Mouse (Mus musculus) myocyte (in vitro differentiated cells): ENCODE data around the gene Irx1. TPM values are rescaled to one million over a fixed set of nuclear protein-coding genes. Genes with fewer than 3 reads are reported as not detected.

Experiments used
- H3K27me3 ChIP-seq: one replicate; pipeline ENCODE4 v1.6.1; 2011; ENCODE audit not compliant: control insufficient read depth, insufficient read depth, insufficient read length
- H3K36me3 ChIP-seq: one replicate; pipeline ENCODE4 v1.6.1; 2011; ENCODE audit not compliant: control insufficient read depth, insufficient read depth
- H3K4me2 ChIP-seq: one replicate; pipeline ENCODE4 v1.6.1; 2011; ENCODE audit warnings: low read depth, control low read depth
- H3K4me3 ChIP-seq: one replicate; pipeline ENCODE4 v1.5.1; 2011; ENCODE audit warnings: mild to moderate bottlenecking, control low read depth, moderate library complexity
- H3K79me2 ChIP-seq: one replicate; pipeline ENCODE4 v1.6.1; 2011; ENCODE audit not compliant: control insufficient read depth, insufficient read depth
- H3ac ChIP-seq: one replicate; pipeline ENCODE4 v1.6.1; 2011; ENCODE audit not compliant: control insufficient read depth, insufficient read length
- CEBPB ChIP-seq: IDR thresholded peaks from 2 replicates; pipeline ENCODE4 v1.6.1; 2011; ENCODE audit warnings: mild to moderate bottlenecking, moderate library complexity; ENCODE audit not compliant: poor library complexity, insufficient read depth, severe bottlenecking
- E2F4 ChIP-seq: IDR thresholded peaks from one replicate; pipeline ENCODE4 v1.6.1; 2011; ENCODE audit warnings: mild to moderate bottlenecking, control low read depth, moderate library complexity; ENCODE audit not compliant: insufficient read depth
- MAX ChIP-seq: IDR thresholded peaks from one replicate; pipeline ENCODE4 v1.6.1; 2011; ENCODE audit warnings: low read depth, mild to moderate bottlenecking, control low read depth
- MYOD1 ChIP-seq, 3 experiments: IDR thresholded peaks; one replicate each; pipeline ENCODE4 v1.6.1; 2011; ENCODE audit warnings: control low read depth in 2 of 3, low read depth in 2 of 3, mild to moderate bottlenecking in 2 of 3, moderate library complexity in 1 of 3; ENCODE audit not compliant: insufficient read length in 2 of 3, control insufficient read depth in 1 of 3
- MYOG ChIP-seq, 3 experiments: IDR thresholded peaks; one replicate each; pipeline ENCODE4 v1.6.1; 2011; ENCODE audit warnings: control low read depth in 2 of 3, low read depth in 2 of 3, mild to moderate bottlenecking in 2 of 3; ENCODE audit not compliant: insufficient read length in 2 of 3, control insufficient read depth in 1 of 3, insufficient read depth in 1 of 3
- POLR2A ChIP-seq: IDR thresholded peaks from one replicate; pipeline ENCODE4 v1.6.1; 2011; ENCODE audit warnings: low read depth, mild to moderate bottlenecking, control low read depth, moderate library complexity; ENCODE audit not compliant: insufficient read length
- POLR2AphosphoS2 ChIP-seq: IDR thresholded peaks from one replicate; pipeline ENCODE4 v1.6.1; 2011; ENCODE audit warnings: low read depth, control low read depth; ENCODE audit not compliant: insufficient read length
- REST ChIP-seq: IDR thresholded peaks from one replicate; pipeline ENCODE4 v1.6.1; 2011; ENCODE audit warnings: mild to moderate bottlenecking, control low read depth, moderate library complexity; ENCODE audit not compliant: insufficient read depth, insufficient read length
- SRF ChIP-seq: IDR thresholded peaks from one replicate; pipeline ENCODE4 v1.6.1; 2011; ENCODE audit warnings: low read depth; ENCODE audit not compliant: control insufficient read depth, insufficient read length
- TCF12 ChIP-seq: IDR thresholded peaks from one replicate; pipeline ENCODE4 v1.6.1; 2011; ENCODE audit warnings: mild to moderate bottlenecking, control low read depth; ENCODE audit not compliant: poor library complexity, insufficient read depth, severe bottlenecking
- TCF3 ChIP-seq: IDR thresholded peaks from one replicate; pipeline ENCODE4 v1.6.1; 2011; ENCODE audit warnings: low read depth, control low read depth; ENCODE audit not compliant: insufficient read length
- USF1 ChIP-seq: IDR thresholded peaks from one replicate; pipeline ENCODE4 v1.6.1; 2011; ENCODE audit warnings: low read depth, mild to moderate bottlenecking, control low read depth, moderate library complexity
- polyA plus RNA-seq: library from polyadenylated mRNA; unstranded; fragments of >200 nt; fragmentation: generic; extraction: Trizol; gene quantifications from one replicate; pipeline ENCODE4 v1.2.1, GENCODE M21; 2012; ENCODE audit warnings: missing spikeins

Gene Irx1
- polyA plus RNA-seq, 1 experiment: not detected

DNA sequence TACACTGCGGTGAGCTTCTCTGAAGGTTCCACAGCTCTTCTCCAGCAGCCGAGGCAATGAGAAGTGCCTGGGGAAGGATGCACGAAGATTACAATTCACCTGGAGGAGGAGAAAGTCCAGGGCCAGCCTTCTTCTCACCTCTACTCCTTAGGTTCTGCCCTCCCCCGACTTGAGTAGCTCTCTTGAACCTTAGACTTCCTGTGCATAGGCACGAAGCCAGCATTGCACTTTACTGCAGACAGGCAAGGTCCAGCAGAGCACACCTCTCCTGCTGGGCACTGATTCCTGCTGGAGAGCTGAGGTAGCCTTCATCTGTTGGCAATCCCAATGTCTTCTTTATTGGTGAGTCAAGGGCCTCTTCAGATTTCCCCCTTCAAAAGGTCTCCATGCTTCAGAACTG is 13.7 kb downstream of the Irx1 start:
- TF ChIP-seq CEBPB (no peak), MYOD1 (IDR thresholded peaks at IDR 0.05; ENCODE audit: control insufficient read depth in 1 of 3, insufficient read length in 2 of 3, low read depth in 2 of 3) (no peak), REST (no peak), SRF (no peak), MYOG (IDR thresholded peaks at IDR 0.05; ENCODE audit: control insufficient read depth in 1 of 3, insufficient read depth in 1 of 3, insufficient read length in 2 of 3, low read depth in 2 of 3) (no peak), USF1 (no peak), E2F4 (no peak), MAX (no peak), TCF12 (no peak), POLR2AphosphoS2 (no peak), POLR2A (no peak), TCF3 (no peak)
- no peak overlapping the region for H3K4me3 ChIP-seq
- H3K4me2 ChIP-seq: no peak overlapping the region
- no peaks in the 10 kb centered on the region for H3K36me3 ChIP-seq
- H3K27me3 ChIP-seq: no peaks in the 10 kb centered on the region
- H3K79me2 ChIP-seq: no peaks in the 10 kb centered on the region
- H3ac ChIP-seq: no peak overlapping the region

DNA sequence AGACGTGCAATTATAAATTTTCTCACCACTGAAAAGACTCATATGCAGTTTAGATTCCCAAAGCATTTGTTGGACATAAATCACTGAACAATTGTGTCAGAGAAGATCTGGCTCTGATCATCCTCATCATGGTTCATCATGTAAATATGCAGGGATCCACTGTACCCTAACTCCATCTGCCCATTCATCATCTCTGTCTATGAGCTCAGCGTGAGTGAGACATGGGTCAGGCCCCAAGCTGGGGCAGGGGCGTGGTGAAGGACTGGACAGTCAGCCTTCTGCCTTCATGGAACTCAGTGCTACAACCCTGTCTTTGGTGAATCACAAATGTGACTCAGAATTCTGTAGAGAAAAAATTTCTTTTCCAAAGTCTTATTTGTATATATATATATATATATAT is 53.2 kb downstream of the Irx1 start:
- Histone ChIP-seq H3ac (no peak overlapping the region), H3K4me3 (no peak overlapping the region), H3K4me2 (no peak overlapping the region), H3K79me2 (no peaks in the 10 kb centered on the region), H3K27me3 (no peaks in the 10 kb centered on the region), H3K36me3 (no peaks in the 10 kb centered on the region)
- TF ChIP-seq MAX: no peak
- no peak for TF ChIP-seq CEBPB
- TF ChIP-seq SRF: no peak
- TF ChIP-seq TCF3: no peak
- no peak for TF ChIP-seq TCF12
- TF ChIP-seq POLR2A: no peak
- TF ChIP-seq MYOG (IDR thresholded peaks at IDR 0.05; ENCODE audit: control insufficient read depth in 1 of 3, insufficient read depth in 1 of 3, insufficient read length in 2 of 3, low read depth in 2 of 3): no peak
- TF ChIP-seq E2F4: no peak
- no peak for TF ChIP-seq MYOD1 (IDR thresholded peaks at IDR 0.05; ENCODE audit: control insufficient read depth in 1 of 3, insufficient read length in 2 of 3, low read depth in 2 of 3)
- no peak for TF ChIP-seq USF1
- TF ChIP-seq REST: no peak
- TF ChIP-seq POLR2AphosphoS2: no peak
